Mouse (Mus musculus): ENCODE results near the gene Btrc.

The Btrc gene

GRCm38 (mm10) chr19:45535214-45535735, 171.7 kb downstream of the Btrc start:
- 74% methylated on average over 8 of the region's 8 CpGs for WGBS

DNA sequence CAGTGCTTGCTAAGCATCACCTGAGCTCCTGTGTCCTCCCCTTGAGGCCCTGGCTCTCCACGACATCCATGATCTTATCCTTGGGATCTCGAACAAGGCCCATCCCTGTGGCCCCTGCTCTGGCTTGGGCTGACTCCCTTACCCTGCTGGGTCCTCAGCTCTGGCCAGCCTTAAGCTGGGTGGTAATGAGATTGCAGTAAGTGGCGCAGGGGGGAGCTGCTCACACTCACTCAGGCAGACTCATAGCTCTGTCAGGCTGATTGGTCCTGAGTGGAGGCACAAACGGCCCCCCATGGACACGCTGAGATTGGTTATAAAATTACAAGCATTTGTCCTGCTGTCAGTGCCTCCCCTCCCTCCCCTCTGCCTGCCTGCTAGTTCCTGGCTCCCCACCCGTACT, 172.4 kb downstream of the Btrc start:
- 59% methylated on average over 6 of the region's 6 CpGs for WGBS

GRCm38 (mm10) chr19:45537505-45537904, 174.0 kb downstream of the Btrc start:
- 68% methylated on average over 1 of the region's 1 CpGs for WGBS

DNA sequence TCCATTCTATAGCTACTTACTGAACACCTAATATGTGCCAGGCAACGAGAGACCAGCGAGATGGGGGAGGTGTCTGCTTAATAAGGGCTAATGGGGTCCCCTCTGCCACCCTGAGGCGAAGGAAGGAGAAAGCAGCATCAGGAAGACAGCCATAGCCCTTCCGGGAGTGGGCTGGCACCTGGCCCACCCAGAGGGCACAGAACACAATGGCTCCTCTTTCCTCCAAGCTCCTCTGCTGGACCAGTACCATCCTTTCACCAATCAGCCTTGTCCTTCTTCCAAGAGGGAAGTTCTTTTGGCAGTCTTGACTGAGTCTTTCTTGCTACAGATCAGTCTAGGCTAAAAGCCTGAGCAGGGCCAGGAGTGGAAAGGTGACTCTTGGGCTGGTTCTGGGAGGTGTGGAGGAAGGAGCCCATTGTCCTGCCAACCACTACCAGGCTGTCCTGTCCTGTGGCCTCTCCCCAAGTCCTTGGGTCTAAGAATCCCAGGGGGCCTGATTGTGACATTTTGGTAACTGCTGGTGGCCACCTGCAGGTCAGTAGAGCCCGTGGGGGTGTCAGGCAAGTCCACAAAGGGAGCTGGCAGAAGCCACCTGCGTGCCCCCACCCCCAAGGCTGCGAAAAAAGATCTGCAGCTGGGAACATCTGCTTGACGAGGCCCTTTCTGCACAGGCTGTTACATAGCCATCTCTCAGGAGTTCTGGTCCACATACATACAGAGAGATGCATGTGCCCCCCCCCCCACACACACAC, 177.3 kb downstream of the Btrc start:
- WGBS: 30% methylated on average over 8 of the region's 8 CpGs

DNA sequence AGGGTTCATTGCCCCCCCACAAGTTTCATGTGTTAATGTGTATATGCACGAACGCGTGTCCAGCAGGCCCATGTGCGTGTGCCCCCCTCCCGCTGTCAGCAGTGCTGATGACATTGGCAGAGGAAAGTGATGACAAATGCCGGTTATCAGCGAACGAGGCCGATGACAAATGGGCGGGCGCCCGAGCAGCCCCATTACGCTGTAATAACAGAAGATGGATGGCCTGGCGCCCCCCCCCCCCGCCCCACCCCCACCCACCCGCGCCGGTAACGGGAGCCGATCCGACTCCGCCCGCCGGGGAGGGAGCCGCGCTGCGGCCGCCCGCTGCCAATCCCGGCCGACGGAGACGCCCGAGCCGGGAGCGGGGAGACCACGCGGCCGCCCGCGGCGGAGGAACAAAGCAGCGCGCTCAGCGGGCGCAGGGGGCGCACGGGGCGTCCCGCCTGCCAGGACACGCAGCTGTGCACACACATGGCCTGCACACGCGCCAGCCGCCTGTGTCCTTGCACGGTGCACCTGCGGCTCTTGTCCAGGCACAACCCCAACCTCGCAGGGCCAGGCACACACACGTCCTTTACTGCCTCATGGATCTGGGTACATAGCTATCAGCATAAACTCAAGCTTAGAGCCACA, 178.0 kb downstream of the Btrc start:
- WGBS: under 1% methylated on average over 58 of the region's 58 CpGs

GRCm38 (mm10) chr19:45542061-45542460, 178.5 kb downstream of the Btrc start:
- 35% methylated on average over 3 of the region's 3 CpGs for WGBS

DNA sequence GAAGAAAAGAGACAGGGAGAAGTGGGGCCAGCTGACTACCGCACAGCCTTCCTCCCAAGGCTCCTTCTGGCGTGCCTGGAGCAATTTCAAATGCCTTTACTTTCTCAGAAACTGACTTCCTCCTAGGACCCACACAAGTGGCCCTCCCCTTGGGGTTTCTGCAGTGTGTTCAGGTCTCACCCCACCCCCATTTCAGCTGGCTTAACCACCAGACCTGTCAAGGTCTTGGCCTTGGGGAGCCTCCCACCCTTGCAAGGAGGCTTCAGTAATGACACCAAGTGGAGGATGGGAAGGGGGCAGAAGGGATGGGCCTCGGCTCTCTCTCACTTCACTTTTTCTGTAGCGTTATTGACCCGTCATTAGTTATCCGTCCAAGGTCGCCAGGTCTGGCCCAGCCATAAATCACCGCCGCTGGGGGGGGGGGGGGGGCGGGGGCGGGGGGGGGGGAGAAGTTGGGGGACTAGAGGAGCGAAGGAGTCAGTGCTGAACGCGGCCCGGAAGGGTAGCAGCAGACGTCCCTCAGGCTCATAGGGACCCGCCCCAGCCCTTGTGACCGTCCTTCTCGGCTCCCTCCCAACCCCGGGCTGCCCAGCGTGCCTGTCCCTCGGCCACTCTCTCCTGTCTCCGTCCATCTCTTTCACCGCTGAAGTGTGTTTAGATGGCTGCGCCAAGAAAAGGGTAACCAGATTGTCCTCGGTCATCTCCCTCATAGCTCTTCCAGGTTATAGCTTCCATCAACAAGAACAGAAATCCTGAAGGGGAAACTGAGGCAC, 180.8 kb downstream of the Btrc start:
- 3% methylated on average over 20 of the region's 26 CpGs for WGBS

- under 1% methylated on average over 30 of the region's 30 CpGs for WGBS
These were observed 181.4 kb downstream of the Btrc start for GRCm38 (mm10) chr19:45544925-45545321.

DNA sequence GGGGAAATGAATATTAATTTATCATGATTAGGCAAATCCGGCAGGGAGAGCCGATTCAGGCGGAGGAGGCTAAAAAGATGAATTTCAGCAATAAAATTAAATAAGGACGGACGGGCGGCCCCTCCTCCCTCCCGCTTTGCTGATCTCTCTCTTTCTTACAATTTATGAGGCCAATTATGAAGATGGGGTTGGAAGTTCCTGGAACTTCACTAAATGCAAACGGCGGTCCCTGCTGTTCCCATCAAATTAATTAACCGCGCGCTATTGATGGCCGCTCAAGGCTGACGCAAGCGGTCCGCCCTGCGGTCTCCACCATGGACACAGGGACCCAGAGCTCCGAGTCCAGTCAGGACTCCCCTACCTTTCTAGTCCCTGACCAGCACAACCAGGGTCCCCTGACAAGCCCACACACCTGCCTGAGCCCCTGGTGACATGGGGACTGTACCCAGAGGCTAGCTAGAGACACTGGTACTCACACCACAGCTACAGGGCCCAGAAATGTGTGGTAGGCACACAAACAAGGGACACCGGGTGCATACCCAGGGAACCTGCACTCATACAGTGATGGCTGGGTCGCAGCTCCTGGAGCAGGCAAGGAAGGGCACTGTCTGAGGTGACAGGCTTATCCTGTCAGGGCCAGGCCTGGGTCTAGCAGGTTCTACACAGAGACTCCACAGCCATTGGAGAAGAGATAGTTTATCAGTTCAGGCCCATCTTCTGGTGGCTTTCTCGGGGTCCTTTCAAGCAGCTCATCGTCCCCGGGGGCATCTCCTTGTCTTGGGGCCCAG, 185.8 kb downstream of the Btrc start:
- WGBS: 85% methylated on average over 23 of the region's 23 CpGs

DNA sequence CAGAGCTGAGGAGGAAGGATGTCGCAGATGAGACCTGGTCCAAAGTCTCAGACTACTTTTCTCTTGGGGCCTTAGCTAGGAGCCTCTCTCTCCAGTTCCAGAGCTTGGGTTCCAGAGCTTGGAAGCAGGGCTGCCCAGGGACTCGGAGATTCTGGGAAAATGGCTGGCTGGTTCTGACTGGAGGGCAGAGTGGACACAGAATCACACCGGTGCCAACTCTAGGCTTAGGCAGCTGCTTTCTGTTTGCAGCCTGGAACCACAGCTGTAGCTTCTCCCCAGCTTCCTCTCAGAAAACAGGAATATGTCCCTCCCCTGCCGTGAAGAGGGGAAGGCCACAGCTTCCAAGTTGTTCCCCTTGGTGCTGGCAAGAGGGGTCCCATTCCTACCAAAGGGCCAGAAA, 186.4 kb downstream of the Btrc start:
- WGBS: 76% methylated on average over 4 of the region's 4 CpGs

DNA sequence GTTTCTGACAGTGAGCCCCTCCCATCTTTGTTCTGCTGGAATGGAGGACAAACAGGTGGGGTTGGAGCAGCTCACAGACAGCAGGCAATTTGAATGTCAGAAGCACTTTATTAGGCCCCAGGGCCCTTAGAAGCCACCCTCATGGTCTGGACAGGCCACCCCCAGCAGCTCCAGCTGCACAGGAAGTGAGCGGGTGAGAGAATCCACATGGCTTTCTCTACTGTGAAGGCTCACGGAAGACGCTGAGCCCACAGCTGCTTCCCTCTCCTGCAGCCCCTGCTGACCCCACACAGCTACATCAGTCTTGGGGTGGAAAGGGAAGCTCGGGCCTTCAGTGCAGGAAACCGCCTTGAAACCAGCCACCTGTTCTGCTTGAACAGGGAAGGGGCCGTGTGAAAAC, 188.7 kb downstream of the Btrc start:
- WGBS: 76% methylated on average over 6 of the region's 6 CpGs

GRCm38 (mm10) chr19:45554136-45554535, 190.6 kb downstream of the Btrc start:
- WGBS: 98% methylated on average over 11 of the region's 11 CpGs

GRCm38 (mm10) chr19:45560153-45560890, 196.8 kb downstream of the Btrc start, which contains the start of the genes Poll and Gm17018:
TSS of gene Poll (minus strand) at chr19:45560531.
TSS of gene Gm17018 (plus strand) at chr19:45560615.
- under 1% methylated on average over 35 of the region's 35 CpGs for WGBS

- WGBS: 66% methylated on average over 15 of the region's 15 CpGs
These were observed 202.6 kb downstream of the Btrc start for GRCm38 (mm10) chr19:45565925-45566715.

DNA sequence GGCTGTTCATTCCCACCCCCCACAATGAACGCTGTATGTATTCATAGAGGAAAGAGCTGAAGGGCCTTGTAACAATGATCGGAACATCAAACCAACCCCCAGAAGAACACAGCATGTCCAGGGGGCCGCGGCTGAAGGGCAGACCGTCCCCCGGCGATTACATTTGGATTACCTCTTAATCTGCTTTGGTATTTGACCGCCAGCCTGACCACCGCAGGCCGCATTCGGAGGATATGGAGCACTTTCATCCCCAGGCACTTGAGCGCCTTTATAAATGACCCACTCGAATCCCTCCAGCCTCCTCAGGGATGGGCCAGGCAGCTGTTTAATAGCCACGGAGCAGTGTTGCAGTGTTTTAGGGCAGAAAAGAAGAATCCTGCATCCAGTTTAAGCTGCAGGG, 203.8 kb downstream of the Btrc start:
- 77% methylated on average over 14 of the region's 14 CpGs for WGBS

DNA sequence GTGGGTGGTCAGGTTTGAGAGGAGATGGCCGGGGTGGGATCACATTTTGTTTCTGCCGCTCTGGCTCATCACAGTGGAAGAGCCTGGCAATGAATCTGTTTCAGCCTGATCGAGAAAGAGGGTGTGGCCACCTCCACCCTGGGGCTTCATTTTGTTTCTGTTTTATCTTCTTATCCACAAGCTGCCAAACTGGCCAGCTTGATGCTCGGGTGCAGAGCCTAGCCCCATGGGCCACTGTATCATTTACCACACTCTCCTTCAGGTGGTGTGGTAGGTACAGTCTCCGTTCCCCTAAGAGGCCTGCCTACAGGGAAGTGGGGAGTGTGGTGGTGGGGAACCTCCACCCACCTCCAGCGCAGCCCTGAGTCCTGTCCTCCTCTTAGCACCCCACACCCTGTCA, 209.5 kb downstream of the Btrc start:
- 82% methylated on average over 6 of the region's 6 CpGs for WGBS

DNA sequence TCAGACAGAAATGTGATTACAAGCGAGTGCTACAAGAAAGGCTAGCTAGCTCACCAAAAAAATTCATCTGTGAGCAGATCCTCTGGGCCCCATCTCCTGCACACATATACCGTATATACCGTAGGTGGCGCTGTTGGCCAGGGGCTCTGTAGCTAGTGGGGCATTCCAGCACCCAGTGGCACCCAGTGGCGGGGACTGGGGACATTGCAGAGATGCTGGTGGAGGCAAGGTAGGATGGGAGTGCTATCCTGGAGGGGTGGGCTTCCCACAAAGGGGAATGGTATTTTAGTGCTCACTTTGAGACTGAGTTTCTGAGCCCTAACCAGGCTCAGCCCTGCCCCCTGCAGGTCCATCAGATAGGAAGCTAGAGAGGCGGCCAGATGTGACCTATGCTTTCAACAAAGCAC, 210.3 kb downstream of the Btrc start:
- 23% methylated on average over 6 of the region's 6 CpGs for WGBS

DNA sequence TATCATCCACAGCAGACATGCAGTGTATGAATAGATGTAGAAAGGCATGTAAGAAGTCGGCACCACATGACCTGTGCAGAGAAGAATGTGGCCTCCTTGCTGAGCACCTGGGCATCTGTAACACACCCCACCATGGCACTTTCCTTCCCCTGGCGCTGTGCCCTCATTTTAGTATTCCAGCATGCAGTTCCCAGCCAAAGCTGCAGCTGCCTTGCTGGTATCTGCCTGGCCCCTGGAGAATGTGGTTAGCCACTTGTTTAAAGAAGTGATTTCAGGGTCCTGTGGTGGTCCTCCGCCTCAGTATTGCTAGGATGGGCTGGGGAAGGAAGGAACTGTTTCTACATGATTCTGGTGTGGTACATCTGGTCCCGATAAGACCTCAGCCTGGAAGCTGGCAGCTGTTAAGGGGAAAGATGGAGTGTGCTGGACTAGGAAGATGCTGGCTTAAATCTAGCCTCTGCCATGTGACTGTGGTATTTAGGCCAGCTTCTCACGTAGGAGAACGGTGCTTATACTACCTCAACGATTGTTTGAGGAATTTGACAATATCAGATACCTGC, 210.9 kb downstream of the Btrc start:
- 66% methylated on average over 7 of the region's 7 CpGs for WGBS

GRCm38 (mm10) chr19:45574941-45575631, 211.6 kb downstream of the Btrc start:
- WGBS: 64% methylated on average over 19 of the region's 19 CpGs

All from cerebral cortex, adult 2 months (tissue).